Mouse (Mus musculus) erythroblast, adult 5-6 weeks (primary cell): Measurements from ENCODE around the gene Thnsl2. TPM values are rescaled to one million over a fixed set of nuclear protein-coding genes. Genes with fewer than 3 reads are reported as not detected.

Experiments
- ATAC-seq: replicated peaks from 2 replicates; pipeline ENCODE4 v1.8.0; 2016; ENCODE audit warnings: moderate number of reproducible peaks, mild to moderate bottlenecking, moderate TSS enrichment, inconsistent platforms; ENCODE audit not compliant: poor library complexity, low FRiP score, severe bottlenecking
- total RNA-seq, 2 experiments: library from RNA; stranded (forward) in 1 of 2; stranded (reverse) in 1 of 2; fragments of 150-400 nt in 1 of 2; fragments of 200-764, 138-1000 nt in 1 of 2; gene quantifications; 2 replicates each; pipeline versions ENCODE4 v1.2.3 to v1.2.4; 2015 to 2017; ENCODE audit warnings: low replicate concordance in 2 of 2

The Thnsl2 gene
- total RNA-seq, 2 experiments from 2014 or later, result not detected

- no peak for ATAC-seq
These were observed 63.0 kb downstream of the Thnsl2 start for GRCm38 (mm10) chr6:71081230-71081629.

Other genes with a start within 250 kb of the Thnsl2 start
- not detected in 2 replicates for gene Tex37, start 225.5 kb downstream of the Thnsl2 start, total RNA-seq (2015; ENCODE audit: low replicate concordance)
- not detected in 2 replicates for gene Tex37, start 225.5 kb downstream of the Thnsl2 start, total RNA-seq (2017; ENCODE audit: low replicate concordance)
- not detected in 2 replicates for gene Foxi3, start 187.9 kb downstream of the Thnsl2 start, total RNA-seq (2015; ENCODE audit: low replicate concordance)
- not detected in 2 replicates for gene Foxi3, start 187.9 kb downstream of the Thnsl2 start, total RNA-seq (2017; ENCODE audit: low replicate concordance)
- not detected in 2 replicates for gene Fabp1, start 55.4 kb upstream of the Thnsl2 start, total RNA-seq (2015; ENCODE audit: low replicate concordance)
- not detected in 2 replicates for gene Fabp1, start 55.4 kb upstream of the Thnsl2 start, total RNA-seq (2017; ENCODE audit: low replicate concordance)
- gene Krcc1, start 127.2 kb upstream of the Thnsl2 start, total RNA-seq (2015; ENCODE audit: low replicate concordance), result 20.4 and 25.5 TPM in 2 replicates
- 39.8 and 43.4 TPM in 2 replicates for gene Krcc1, start 127.2 kb upstream of the Thnsl2 start, total RNA-seq (2017; ENCODE audit: low replicate concordance)
- gene Smyd1, start 177.8 kb upstream of the Thnsl2 start, total RNA-seq (2015; ENCODE audit: low replicate concordance), result not detected in 2 replicates
- 0.26 TPM in 1 of 2 replicates, not detected in the other for gene Smyd1, start 177.8 kb upstream of the Thnsl2 start, total RNA-seq (2017; ENCODE audit: low replicate concordance)
- not detected in 2 replicates for gene Cd8b1, start 178.3 kb upstream of the Thnsl2 start, total RNA-seq (2015; ENCODE audit: low replicate concordance)
- not detected in 2 replicates for gene Cd8b1, start 178.3 kb upstream of the Thnsl2 start, total RNA-seq (2017; ENCODE audit: low replicate concordance)
- not detected in 2 replicates for gene Cd8a, start 229.0 kb upstream of the Thnsl2 start, total RNA-seq (2015; ENCODE audit: low replicate concordance)
- not detected in 2 replicates for gene Cd8a, start 229.0 kb upstream of the Thnsl2 start, total RNA-seq (2017; ENCODE audit: low replicate concordance)